Mouse (Mus musculus) liver, adult 2 months (tissue): Measurements from ENCODE around the gene Jup. TPM values are rescaled to one million over a fixed set of nuclear protein-coding genes. Genes with fewer than 3 reads are reported as not detected.
"Not testable (repeated sequence)": the region's sequence is repeated elsewhere in the genome, so short reads cannot be mapped to it uniquely, and the experiment has no call there.

Source experiments
- DNase-seq: peaks from one replicate; pipeline ENCODE4 v3.0.0-alpha.2; 2011; ENCODE audit warnings: low read depth, low spot score; ENCODE audit errors: extremely low read depth
- H3K27ac ChIP-seq: fragments of 200-500 bp; replicated peaks from 2 replicates; pipeline ENCODE4 v1.5.1; 2012; ENCODE audit warnings: low read depth, mild to moderate bottlenecking, control low read depth, inconsistent platforms, low read length; ENCODE audit not compliant: insufficient read depth
- H3K27me3 ChIP-seq: fragments of 200-500 bp; 2 replicates; pipeline ENCODE4 v1.6.1; 2012; ENCODE audit warnings: mild to moderate bottlenecking, moderate library complexity, low read length, inconsistent platforms; ENCODE audit not compliant: control insufficient read depth, insufficient read depth
- H3K36me3 ChIP-seq: fragments of 200-500 bp; 2 replicates; pipeline ENCODE4 v1.6.1; 2012; ENCODE audit warnings: low read length, inconsistent platforms; ENCODE audit not compliant: control insufficient read depth, insufficient read depth
- H3K4me1 ChIP-seq: fragments of 200-500 bp; 2 replicates; pipeline ENCODE4 v1.6.1; 2011; ENCODE audit warnings: low read length; ENCODE audit not compliant: control insufficient read depth, insufficient read depth
- H3K4me3 ChIP-seq: fragments of 200-500 bp; 2 replicates; pipeline ENCODE4 v1.5.1; 2011; ENCODE audit warnings: low read depth, mild to moderate bottlenecking, control low read depth, low read length, moderate library complexity; ENCODE audit not compliant: insufficient read depth
- H3K79me2 ChIP-seq: fragments of 200-500 bp; 2 replicates; pipeline ENCODE4 v1.6.1; 2012; ENCODE audit warnings: inconsistent platforms, mild to moderate bottlenecking, low read length, moderate library complexity; ENCODE audit not compliant: control insufficient read depth, insufficient read depth
- H3K9ac ChIP-seq: fragments of 200-500 bp; 2 replicates; pipeline ENCODE4 v1.6.1; 2012; ENCODE audit warnings: low read depth, mild to moderate bottlenecking, control low read depth, inconsistent platforms, low read length
- CTCF ChIP-seq: fragments of 200-500 bp; IDR thresholded peaks from 2 replicates; pipeline ENCODE4 v1.5.1; 2011; ENCODE audit warnings: low read depth, low read length, control low read depth
- POLR2A ChIP-seq: fragments of 200-500 bp; IDR thresholded peaks from 2 replicates; pipeline ENCODE4 v1.6.1; 2011; ENCODE audit warnings: low read length, control low read depth; ENCODE audit not compliant: insufficient read depth; ENCODE audit errors: extremely low read depth
- WGBS: fragments of 180-500 bp; shearing (Covaris S2); methylation state at CpG from one replicate; pipeline ENCODE4 v1.1.7; 2018; 5-methylcytosine and 5-hydroxymethylcytosine counted together
- polyA plus RNA-seq: library from polyadenylated mRNA; depleted of rRNA; stranded (reverse); fragments of >200 nt; gene quantifications from 2 replicates; pipeline ENCODE4 v1.2.3, GENCODE M21; 2012
- total RNA-seq: library from RNA; depleted of rRNA; stranded (reverse); fragments of >200 nt; gene quantifications from 2 replicates; pipeline ENCODE4 v1.2.3, GENCODE M21; 2014

Jup gene
- total and polyA plus RNA-seq, 2 experiments = 18.3 to 69.5 TPM

GRCm38 (mm10) chr11:100333944-100334457 is 63.6 kb downstream of the Jup start, which contains the start of gene Gast:
TSS of gene Gast (plus strand) at chr11:100334407.
- no peak within 1 kb of the TSS for H3K4me3 ChIP-seq
- TF ChIP-seq CTCF (no peak), POLR2A (no peak)

GRCm38 (mm10) chr11:100332766-100333515 is 64.6 kb downstream of the Jup start:
- TF ChIP-seq POLR2A = no peak
- no peak for TF ChIP-seq CTCF
- Histone ChIP-seq H3K79me2 (no peaks in the 10 kb centered on the region), H3K4me1 (peaks cover 11% of the 10 kb centered on the region; the same call in 1 of the 2 replicates), H3K27ac (no peak overlapping the region), H3K9ac (no peak overlapping the region), H3K36me3 (no peaks in the 10 kb centered on the region), H3K27me3 (no peaks in the 10 kb centered on the region), H3K4me3 (no peak overlapping the region)
- 77% methylated on average over 9 of the region's 9 CpGs for WGBS
- no peak for DNase-seq

More at GRCm38 (mm10) chr11:100333944-100334457, 63.6 kb downstream of the Jup start, which contains the start of gene Gast:
- Histone ChIP-seq H3K9ac (no peak within 1 kb of the TSS), H3K36me3 (no peaks in the 10 kb centered on the region), H3K27me3 (no peaks in the 10 kb centered on the region), H3K79me2 (no peaks in the 10 kb centered on the region), H3K27ac (no peak within 1 kb of the TSS), H3K4me1 (peaks cover 9% of the 10 kb centered on the region; the same call in 1 of the 2 replicates)
- no peak for DNase-seq
- 81% methylated on average over 6 of the region's 6 CpGs for WGBS

GRCm38 (mm10) chr11:100330816-100331375 is 66.7 kb downstream of the Jup start:
- H3K4me3 ChIP-seq, H3K9ac ChIP-seq, H3K79me2 ChIP-seq, H3K36me3 ChIP-seq, H3K27me3 ChIP-seq: not testable (repeated sequence)
- Histone ChIP-seq H3K4me1 (peaks cover 11% of the 10 kb centered on the region; the same call in 1 of the 2 replicates), H3K27ac (peak overlapping the region; percentile 24; the same call in 1 of the 2 replicates)
- peak; percentile 98 for DNase-seq
- 30% methylated on average over 8 of the region's 8 CpGs for WGBS

- DNase-seq = no peak
- no peak overlapping the region for H3K4me3 ChIP-seq
- no peaks in the 10 kb centered on the region for H3K79me2 ChIP-seq
- peak overlapping the region; percentile 24; the same call in 1 of the 2 replicates for H3K27ac ChIP-seq
- H3K4me1 ChIP-seq = peaks cover 11% of the 10 kb centered on the region; the same call in 1 of the 2 replicates
- H3K9ac ChIP-seq = no peak overlapping the region
- no peaks in the 10 kb centered on the region for H3K27me3 ChIP-seq
- 67% methylated on average over 16 of the region's 16 CpGs for WGBS
- TF ChIP-seq POLR2A (no peak), CTCF (no peak)
- H3K36me3 ChIP-seq = no peaks in the 10 kb centered on the region
Observed at GRCm38 (mm10) chr11:100330235-100330634, 67.3 kb downstream of the Jup start.

- H3K27ac ChIP-seq = no peak overlapping the region
- H3K9ac ChIP-seq = no peak overlapping the region
- H3K36me3 ChIP-seq = no peaks in the 10 kb centered on the region
- DNase-seq = no peak
- peaks cover 11% of the 10 kb centered on the region; the same call in 1 of the 2 replicates for H3K4me1 ChIP-seq
- WGBS = 86% methylated on average over 6 of the region's 6 CpGs
- H3K79me2 ChIP-seq = no peaks in the 10 kb centered on the region
- TF ChIP-seq POLR2A = no peak
- TF ChIP-seq CTCF = no peak
- H3K4me3 ChIP-seq = no peak overlapping the region
- H3K27me3 ChIP-seq = no peaks in the 10 kb centered on the region
Observed at GRCm38 (mm10) chr11:100327761-100328160, 69.8 kb downstream of the Jup start.

- no peak for DNase-seq
- 88% methylated on average over 11 of the region's 11 CpGs for WGBS
- Histone ChIP-seq H3K4me1 (peaks cover 11% of the 10 kb centered on the region; the same call in 1 of the 2 replicates), H3K27ac (no peak overlapping the region), H3K4me3 (no peak overlapping the region), H3K27me3 (no peaks in the 10 kb centered on the region), H3K36me3 (peaks cover 2% of the 10 kb centered on the region), H3K79me2 (no peaks in the 10 kb centered on the region), H3K9ac (no peak overlapping the region)
- no peak for TF ChIP-seq POLR2A
- TF ChIP-seq CTCF = no peak
Observed at GRCm38 (mm10) chr11:100327316-100327715, 70.2 kb downstream of the Jup start.
